In genomic region chr1:190978511-190979073, GRCm38 (mm10) we compare ENCODE assay signal across 9 mouse cellular contexts. TPM values are rescaled to one million over a fixed set of nuclear protein-coding genes. Genes with fewer than 3 reads are reported as not detected.
DNase-seq lines count a peak whose midpoint lies in the region; ATAC-seq and TF ChIP-seq lines count a peak whose summit lies in the region.
"Had no signal": no experiment of that assay in that cellular context is flagged by ENCODE, and none has a peak within 500 bp of the region (broad histone marks: within the 10 kb centered on the region; RNA-seq: fewer than 3 reads in every experiment).

No protein-coding gene starts in this region.

- H3K9me3 ChIP-seq in lung, embryonic 15.5 days: no peaks in the 10 kb centered on the region
- no peaks in the 10 kb centered on the region for H3K9me3 ChIP-seq in embryonic facial prominence, embryonic 10.5 days
- H3K9me3 ChIP-seq in hindbrain, embryonic 13.5 days: no peaks in the 10 kb centered on the region
- H3K9me3 ChIP-seq in stomach, postnatal 0 days (ENCODE audit: control insufficient read depth, low read length): no peaks in the 10 kb centered on the region

- TF ChIP-seq CTCF in Patski (IDR thresholded peaks at IDR 0.05): no peak
- TF ChIP-seq CTCF in stomach, postnatal 0 days (IDR thresholded peaks at IDR 0.05; ENCODE audit: low read depth): no peak

- no peaks in the 10 kb centered on the region for H3K79me2 ChIP-seq in macrophage (ENCODE audit: inconsistent target)

- CTCF ChIA-PET in Patski (lab: Charles Lee): interaction anchor here (2.0 to 2.1 kb wide), 2 partner anchors 17 to 35 kb away, joined by 6 to 7 read pairs; no protein-coding TSS in a partner anchor

- no peaks in the 10 kb centered on the region; the same call in 1 of the 2 replicates for H3K36me3 ChIP-seq in lung, embryonic 15.5 days
- H3K36me3 ChIP-seq in embryonic facial prominence, embryonic 10.5 days (replicated peaks): peaks cover 28% of the 10 kb centered on the region
- peaks cover 19% of the 10 kb centered on the region for H3K36me3 ChIP-seq in hindbrain, embryonic 13.5 days
- H3K36me3 ChIP-seq in macrophage (ENCODE audit: inconsistent target): no peaks in the 10 kb centered on the region
- H3K36me3 ChIP-seq in stomach, postnatal 0 days (ENCODE audit: control insufficient read depth, insufficient read depth, low read length): no peaks in the 10 kb centered on the region

- H3K4me1 ChIP-seq in lung, embryonic 15.5 days: peaks cover 14% of the 10 kb centered on the region
- H3K4me1 ChIP-seq in embryonic facial prominence, embryonic 10.5 days: peaks cover 50% of the 10 kb centered on the region
- H3K4me1 ChIP-seq in hindbrain, embryonic 13.5 days (replicated peaks): peaks cover 39% of the 10 kb centered on the region
- H3K4me1 ChIP-seq in stomach, postnatal 0 days (replicated peaks; ENCODE audit: control insufficient read depth, insufficient read depth): peaks cover 2% of the 10 kb centered on the region; the same call in 1 of the 2 replicates

- H3K4me3 ChIP-seq in lung, embryonic 15.5 days: peak overlapping the region; percentile 68
- H3K4me3 ChIP-seq in embryonic facial prominence, embryonic 10.5 days: peak overlapping the region; percentile 77
- peak overlapping the region; percentile 81 for H3K4me3 ChIP-seq in hindbrain, embryonic 13.5 days
- H3K4me3 ChIP-seq in macrophage (ENCODE audit: inconsistent target): peak overlapping the region; percentile 10; the same call in 1 of the 2 replicates
- peak overlapping the region; percentile 63 for H3K4me3 ChIP-seq in stomach, postnatal 0 days (ENCODE audit: low read depth, low read length)

- ATAC-seq in lung, embryonic 15.5 days (ENCODE audit: borderline replicate concordance, extremely low read depth, low FRiP score, low TSS enrichment): peak; percentile 74
- peak; percentile 18 for ATAC-seq in Patski
- peak; percentile 83; the same call in 1 of the 2 replicates for ATAC-seq in hindbrain, embryonic 13.5 days (ENCODE audit: low FRiP score)
- ATAC-seq in stomach, postnatal 0 days (ENCODE audit: low FRiP score, low TSS enrichment): peak; percentile 45

- peak overlapping the region; percentile 91 for H3K27ac ChIP-seq in lung, embryonic 15.5 days
- H3K27ac ChIP-seq in embryonic facial prominence, embryonic 10.5 days (replicated peaks): peak overlapping the region; percentile 96
- H3K27ac ChIP-seq in hindbrain, embryonic 13.5 days: peak overlapping the region; percentile 99
- H3K27ac ChIP-seq in macrophage: no peak overlapping the region
- H3K27ac ChIP-seq in stomach, postnatal 0 days (replicated peaks): peak overlapping the region; percentile 77

- no peaks in the 10 kb centered on the region for H3K27me3 ChIP-seq in lung, embryonic 15.5 days
- no peaks in the 10 kb centered on the region for H3K27me3 ChIP-seq in Patski
- H3K27me3 ChIP-seq in embryonic facial prominence, embryonic 10.5 days (replicated peaks; ENCODE audit: low read depth, poor library complexity, severe bottlenecking): no peaks in the 10 kb centered on the region; the same call in 1 of the 2 replicates
- H3K27me3 ChIP-seq in hindbrain, embryonic 13.5 days: no peaks in the 10 kb centered on the region
- no peaks in the 10 kb centered on the region for H3K27me3 ChIP-seq in stomach, postnatal 0 days (ENCODE audit: control insufficient read depth, insufficient read depth, low read length)

- TF ChIP-seq EP300 in stomach, postnatal 0 days (optimal IDR thresholded peaks at IDR 0.05): no peak

- POLR2A ChIA-PET in Patski (lab: Charles Lee): interaction anchor here (0.9 to 2.5 kb wide), 2 partner anchors 11 to 17 kb away, joined by 4 to 8 read pairs; no protein-coding TSS in a partner anchor

- in situ Hi-C loops in Patski (cut with MboI; ENCODE audit: low pct_unique_long_range_greater_than_20kb): no loop called here

- WGBS in lung, embryonic 15.5 days: under 1% methylated on average over 46 of the region's 46 CpGs
- WGBS in embryonic facial prominence, embryonic 10.5 days: under 1% methylated on average over 46 of the region's 46 CpGs
- WGBS in hindbrain, embryonic 13.5 days: under 1% methylated on average over 42 of the region's 46 CpGs
- WGBS in macrophage (ENCODE audit: missing documents): 2% methylated on average over 44 of the region's 46 CpGs
- WGBS in stomach, postnatal 0 days: under 1% methylated on average over 45 of the region's 46 CpGs

- no peak for DNase-seq in lung, postnatal 36 days
- no peak for DNase-seq in Patski (ENCODE audit: low read depth, low spot score)
- DNase-seq in embryonic facial prominence, embryonic 10.5 days (ENCODE audit: low spot score): peak; percentile 84
- peak; percentile 45 for DNase-seq in stomach, postnatal 0 days (ENCODE audit: low spot score)
- no peak for DNase-seq in layer of hippocampus, postnatal 25 days (ENCODE audit: extremely low spot score in 1 of 2, low spot score in 1 of 2)

- H3K4me2 ChIP-seq in lung, embryonic 15.5 days: peak overlapping the region; percentile 100
- peak overlapping the region; percentile 80 for H3K4me2 ChIP-seq in hindbrain, embryonic 13.5 days
- peak overlapping the region; percentile 91 for H3K4me2 ChIP-seq in stomach, postnatal 0 days (replicated peaks; ENCODE audit: low read depth)

- H3K9ac ChIP-seq in lung, embryonic 15.5 days: peak overlapping the region; percentile 74
- H3K9ac ChIP-seq in hindbrain, embryonic 13.5 days: peak overlapping the region; percentile 96
- H3K9ac ChIP-seq in stomach, postnatal 0 days (ENCODE audit: low read length): peak overlapping the region; percentile 68

RNA-seq across cellular contexts. Expression of gene Vash2, which starts 0.5 kb away (rescaled TPM):
- polyA plus RNA-seq in lung, embryonic 15.5 days (2015; fragmentation: Nextera tagmentation; extraction: Ambion mirVana): 23.2 and 24.5 TPM in 2 replicates
- polyA plus RNA-seq in Patski (2021) (5.4 TPM), macrophage (2018) (1.9 to 3.0 TPM (median 2.0 TPM) in 3 replicates)
- 52.7 and 56.7 TPM in 2 replicates for polyA plus RNA-seq in embryonic facial prominence, embryonic 10.5 days (2016; fragmentation: Nextera tagmentation; extraction: Ambion mirVana)
- polyA plus RNA-seq in hindbrain, embryonic 13.5 days (2015; fragmentation: Nextera tagmentation; extraction: Ambion mirVana): 92.4 and 94.1 TPM in 2 replicates
- total RNA-seq in macrophage (2018; cell fraction: chromatin; rRNA removed): 1 to 10 TPM in 11 of 26 experiments, under 1 TPM in 14, not detected in 1; 0.15 to 7.6 (median 0.91) TPM
- 1 to 10 TPM in 12 of 26 experiments, under 1 TPM in 14; 0.38 to 3.7 (median 0.87) TPM for total RNA-seq in macrophage (2018; cell fraction: cytosol; rRNA removed)
- total RNA-seq in macrophage (2018; cell fraction: nucleus; rRNA removed): 1 to 10 TPM in 12 of 26 experiments, under 1 TPM in 14; 0.14 to 6.1 (median 0.99) TPM
- polyA plus RNA-seq in stomach, postnatal 0 days (2015; fragmentation: Nextera tagmentation; extraction: Ambion mirVana): 3.8 and 4.2 TPM in 2 replicates
- 1 to 10 TPM; 2.1 to 3.4 TPM for total RNA-seq in layer of hippocampus, postnatal 25 days (2021)

RNA-seq across cellular contexts. Expression of gene Flvcr1, which starts 47.4 kb away (rescaled TPM):
- 6.0 and 6.1 TPM in 2 replicates for polyA plus RNA-seq in lung, embryonic 15.5 days (2015; fragmentation: Nextera tagmentation; extraction: Ambion mirVana)
- polyA plus RNA-seq in Patski (2021): 20.0 TPM
- polyA plus RNA-seq in embryonic facial prominence, embryonic 10.5 days (2016; fragmentation: Nextera tagmentation; extraction: Ambion mirVana): 6.9 and 7.4 TPM in 2 replicates
- polyA plus RNA-seq in hindbrain, embryonic 13.5 days (2015; fragmentation: Nextera tagmentation; extraction: Ambion mirVana): 5.6 and 8.3 TPM in 2 replicates
- total RNA-seq in macrophage (2018; cell fraction: chromatin; rRNA removed): 100 to 1,000 TPM in 20 of 26 experiments, 10 to 100 TPM in 6; 35.0 to 275 (median 143) TPM
- 100 to 1,000 TPM in 1 of 26 experiments, 10 to 100 TPM in 25; 32.5 to 109 (median 56.1) TPM for total RNA-seq in macrophage (2018; cell fraction: cytosol; rRNA removed)
- 100 to 1,000 TPM in 21 of 26 experiments, 10 to 100 TPM in 5; 40.7 to 293 (median 123) TPM for total RNA-seq in macrophage (2018; cell fraction: nucleus; rRNA removed)
- polyA plus RNA-seq in macrophage (2018): 58.5 to 74.7 TPM (median 60.7 TPM) in 3 replicates
- polyA plus RNA-seq in stomach, postnatal 0 days (2015; fragmentation: Nextera tagmentation; extraction: Ambion mirVana): 2.9 and 3.2 TPM in 2 replicates
- 10 to 100 TPM; 11.8 to 18.3 TPM for total RNA-seq in layer of hippocampus, postnatal 25 days (2021)

RNA-seq across cellular contexts. Expression of gene Angel2, which starts 53.7 kb away (rescaled TPM):
- polyA plus RNA-seq in lung, embryonic 15.5 days (2015; fragmentation: Nextera tagmentation; extraction: Ambion mirVana): 40.4 and 42.8 TPM in 2 replicates
- 54.1 TPM for polyA plus RNA-seq in Patski (2021)
- 50.4 and 55.3 TPM in 2 replicates for polyA plus RNA-seq in embryonic facial prominence, embryonic 10.5 days (2016; fragmentation: Nextera tagmentation; extraction: Ambion mirVana)
- polyA plus RNA-seq in hindbrain, embryonic 13.5 days (2015; fragmentation: Nextera tagmentation; extraction: Ambion mirVana): 55.4 and 57.0 TPM in 2 replicates
- total RNA-seq in macrophage (2018; cell fraction: chromatin; rRNA removed): 100 to 1,000 TPM in 4 of 26 experiments, 10 to 100 TPM in 22; 16.1 to 110 (median 60.7) TPM
- total RNA-seq in macrophage (2018; cell fraction: cytosol; rRNA removed): 10 to 100 TPM; 14.2 to 31.1 (median 23.5) TPM
- 100 to 1,000 TPM in 1 of 26 experiments, 10 to 100 TPM in 25; 25.0 to 115 (median 45.5) TPM for total RNA-seq in macrophage (2018; cell fraction: nucleus; rRNA removed)
- polyA plus RNA-seq in macrophage (2018): 22.8 to 32.8 TPM (median 31.0 TPM) in 3 replicates
- polyA plus RNA-seq in stomach, postnatal 0 days (2015; fragmentation: Nextera tagmentation; extraction: Ambion mirVana): 20.5 and 22.0 TPM in 2 replicates
- total RNA-seq in layer of hippocampus, postnatal 25 days (2021): 10 to 100 TPM; 50.2 to 60.1 TPM

RNA-seq across cellular contexts. Expression of gene Spata45, which starts 57.8 kb away (rescaled TPM):
- polyA plus RNA-seq in lung, embryonic 15.5 days (2015; fragmentation: Nextera tagmentation; extraction: Ambion mirVana): not detected in 2 replicates
- polyA plus RNA-seq in Patski (2021): not detected
- polyA plus RNA-seq in embryonic facial prominence, embryonic 10.5 days (2016; fragmentation: Nextera tagmentation; extraction: Ambion mirVana): not detected in 2 replicates
- not detected in 2 replicates for polyA plus RNA-seq in hindbrain, embryonic 13.5 days (2015; fragmentation: Nextera tagmentation; extraction: Ambion mirVana)
- total RNA-seq in macrophage (2018; cell fraction: chromatin; rRNA removed): not detected
- total RNA-seq in macrophage (2018; cell fraction: cytosol; rRNA removed): not detected
- not detected for total RNA-seq in macrophage (2018; cell fraction: nucleus; rRNA removed)
- polyA plus RNA-seq in macrophage (2018): not detected in 3 replicates
- not detected in 2 replicates for polyA plus RNA-seq in stomach, postnatal 0 days (2015; fragmentation: Nextera tagmentation; extraction: Ambion mirVana)
- not detected for total RNA-seq in layer of hippocampus, postnatal 25 days (2021)
- polyA plus RNA-seq: gonadal fat pad, adult 2 months had no signal

Comparison
In these comparisons a context has a peak if more than half of its experiments do, and no peak if none do; other contexts are left out.
1. ATAC-seq: peak in every context shown above with its lines; median percentile 83 in hindbrain, embryonic 13.5 days; 74 in lung, embryonic 15.5 days; 45 in stomach, postnatal 0 days; 18 in Patski.
2. H3K4me3 ChIP-seq: peak in every context shown above with its lines; median percentile 81 in hindbrain, embryonic 13.5 days; 77 in embryonic facial prominence, embryonic 10.5 days; 68 in lung, embryonic 15.5 days; 63 in stomach, postnatal 0 days; 10 in macrophage.
3. DNase-seq: peak in embryonic facial prominence, embryonic 10.5 days (single experiment) and stomach, postnatal 0 days (single experiment); none in lung, postnatal 36 days (single experiment), Patski (single experiment) and layer of hippocampus, postnatal 25 days (0 of 2).
4. Peak in every context shown above with its lines, with median percentiles within 50 percentile points of each other: H3K4me2 ChIP-seq and H3K9ac ChIP-seq.